Mouse (Mus musculus): ENCODE measurements around the gene Adgrb3. TPM values are rescaled to one million over a fixed set of nuclear protein-coding genes. Genes with fewer than 3 reads are reported as not detected.
"Not testable (repeated sequence)": the region's sequence is repeated elsewhere in the genome, so short reads cannot be mapped to it uniquely, and the experiment has no call there.

Gene Adgrb3
- polyA plus RNA-seq, 1 experiment from 2014 or later: 62.0 TPM

GRCm38 (mm10) chr1:25696771-25697170 is 132.7 kb downstream of the Adgrb3 start:
- WGBS: 67% methylated on average over 3 of the region's 3 CpGs
- H3K4me3 ChIP-seq (replicated peaks; ENCODE audit: low read length): no peak overlapping the region
- no peak overlapping the region for H3K27ac ChIP-seq
- no peak overlapping the region for H3K4me2 ChIP-seq (replicated peaks)
- DNase-seq (ENCODE audit: low spot score) (no peak), ATAC-seq (ENCODE audit: low FRiP score) (no peak)
- H3K9ac ChIP-seq: no peak overlapping the region
- H3K27me3 ChIP-seq (ENCODE audit: control insufficient read depth, insufficient read depth, low read length): no peaks in the 10 kb centered on the region
- no peaks in the 10 kb centered on the region for H3K9me3 ChIP-seq (ENCODE audit: control insufficient read depth, low read length)
- no peaks in the 10 kb centered on the region for H3K36me3 ChIP-seq (replicated peaks; ENCODE audit: control insufficient read depth, insufficient read depth)
- H3K4me1 ChIP-seq (replicated peaks; ENCODE audit: control insufficient read depth, insufficient read depth, low read length): no peaks in the 10 kb centered on the region

- WGBS: 78% methylated on average over 3 of the region's 3 CpGs
- ATAC-seq (ENCODE audit: low FRiP score) (no peak), DNase-seq (ENCODE audit: low spot score) (no peak)
- Histone ChIP-seq H3K9ac (no peak overlapping the region), H3K36me3 (replicated peaks; ENCODE audit: control insufficient read depth, insufficient read depth) (no peaks in the 10 kb centered on the region), H3K4me2 (replicated peaks) (no peak overlapping the region), H3K27ac (no peak overlapping the region), H3K4me3 (replicated peaks; ENCODE audit: low read length) (no peak overlapping the region), H3K9me3 (ENCODE audit: control insufficient read depth, low read length) (no peaks in the 10 kb centered on the region), H3K4me1 (replicated peaks; ENCODE audit: control insufficient read depth, insufficient read depth, low read length) (no peaks in the 10 kb centered on the region), H3K27me3 (ENCODE audit: control insufficient read depth, insufficient read depth, low read length) (no peaks in the 10 kb centered on the region)
Measured at GRCm38 (mm10) chr1:25682118-25682517, 147.4 kb downstream of the Adgrb3 start.

GRCm38 (mm10) chr1:25679656-25680055 is 149.9 kb downstream of the Adgrb3 start:
- no peak overlapping the region for H3K9ac ChIP-seq
- H3K36me3 ChIP-seq (replicated peaks; ENCODE audit: control insufficient read depth, insufficient read depth): no peaks in the 10 kb centered on the region
- ATAC-seq (ENCODE audit: low FRiP score) (no peak), DNase-seq (ENCODE audit: low spot score) (no peak)
- H3K4me2 ChIP-seq (replicated peaks): no peak overlapping the region
- H3K27me3 ChIP-seq (ENCODE audit: control insufficient read depth, insufficient read depth, low read length): no peaks in the 10 kb centered on the region
- H3K4me1 ChIP-seq (replicated peaks; ENCODE audit: control insufficient read depth, insufficient read depth, low read length): no peaks in the 10 kb centered on the region
- whole genome bisulfite sequencing: 67% methylated on average over 2 of the region's 2 CpGs
- H3K27ac ChIP-seq: no peak overlapping the region
- H3K9me3 ChIP-seq (ENCODE audit: control insufficient read depth, low read length): no peaks in the 10 kb centered on the region
- no peak overlapping the region for H3K4me3 ChIP-seq (replicated peaks; ENCODE audit: low read length)

- Histone ChIP-seq H3K27me3 (ENCODE audit: control insufficient read depth, insufficient read depth, low read length) (no peaks in the 10 kb centered on the region), H3K9ac (no peak overlapping the region), H3K27ac (no peak overlapping the region), H3K4me1 (replicated peaks; ENCODE audit: control insufficient read depth, insufficient read depth, low read length) (no peaks in the 10 kb centered on the region), H3K4me2 (replicated peaks) (no peak overlapping the region), H3K4me3 (replicated peaks; ENCODE audit: low read length) (no peak overlapping the region), H3K36me3 (replicated peaks; ENCODE audit: control insufficient read depth, insufficient read depth) (no peaks in the 10 kb centered on the region), H3K9me3 (ENCODE audit: control insufficient read depth, low read length) (no peaks in the 10 kb centered on the region)
- WGBS: 85% methylated on average over 1 of the region's 1 CpGs
- ATAC-seq (ENCODE audit: low FRiP score) (0 out of 2 replicates have a peak, but pooled peaks have one; percentile 59), DNase-seq (ENCODE audit: low spot score) (no peak)
Measured at GRCm38 (mm10) chr1:25652717-25653116, 176.8 kb downstream of the Adgrb3 start.

- Histone ChIP-seq H3K4me2 (replicated peaks) (no peak overlapping the region), H3K4me1 (replicated peaks; ENCODE audit: control insufficient read depth, insufficient read depth, low read length) (no peaks in the 10 kb centered on the region), H3K36me3 (replicated peaks; ENCODE audit: control insufficient read depth, insufficient read depth) (no peaks in the 10 kb centered on the region), H3K27me3 (ENCODE audit: control insufficient read depth, insufficient read depth, low read length) (no peaks in the 10 kb centered on the region), H3K9ac (no peak overlapping the region), H3K9me3 (ENCODE audit: control insufficient read depth, low read length) (no peaks in the 10 kb centered on the region), H3K4me3 (replicated peaks; ENCODE audit: low read length) (no peak overlapping the region), H3K27ac (no peak overlapping the region)
- DNase-seq (ENCODE audit: low spot score) (no peak), ATAC-seq (ENCODE audit: low FRiP score) (no peak)
- 85% methylated on average over 5 of the region's 5 CpGs for WGBS
Measured at GRCm38 (mm10) chr1:25644256-25644655, 185.3 kb downstream of the Adgrb3 start.

- H3K36me3 ChIP-seq (replicated peaks; ENCODE audit: control insufficient read depth, insufficient read depth): no peaks in the 10 kb centered on the region
- H3K4me1 ChIP-seq (replicated peaks; ENCODE audit: control insufficient read depth, insufficient read depth, low read length): no peaks in the 10 kb centered on the region
- ATAC-seq (ENCODE audit: low FRiP score): no peak
- H3K27ac ChIP-seq: no peak overlapping the region
- H3K9ac ChIP-seq: no peak overlapping the region
- H3K9me3 ChIP-seq (ENCODE audit: control insufficient read depth, low read length): no peaks in the 10 kb centered on the region
- 66% methylated on average over 4 of the region's 4 CpGs for WGBS
- no peak overlapping the region for H3K4me2 ChIP-seq (replicated peaks)
- no peaks in the 10 kb centered on the region for H3K27me3 ChIP-seq (ENCODE audit: control insufficient read depth, insufficient read depth, low read length)
- H3K4me3 ChIP-seq (replicated peaks; ENCODE audit: low read length): no peak overlapping the region
- no peak for DNase-seq (ENCODE audit: low spot score)
Measured at GRCm38 (mm10) chr1:25621458-25621857, 208.0 kb downstream of the Adgrb3 start.

GRCm38 (mm10) chr1:25616954-25617353 is 212.6 kb downstream of the Adgrb3 start:
- ATAC-seq (ENCODE audit: low FRiP score) (no peak), DNase-seq (ENCODE audit: low spot score) (peak; percentile 63)
- Histone ChIP-seq H3K4me3 (replicated peaks; ENCODE audit: low read length) (no peak overlapping the region), H3K27me3 (ENCODE audit: control insufficient read depth, insufficient read depth, low read length) (no peaks in the 10 kb centered on the region), H3K36me3 (replicated peaks; ENCODE audit: control insufficient read depth, insufficient read depth) (no peaks in the 10 kb centered on the region), H3K4me1 (replicated peaks; ENCODE audit: control insufficient read depth, insufficient read depth, low read length) (no peaks in the 10 kb centered on the region), H3K4me2 (replicated peaks) (no peak overlapping the region), H3K9ac (no peak overlapping the region), H3K9me3 (ENCODE audit: control insufficient read depth, low read length) (no peaks in the 10 kb centered on the region), H3K27ac (no peak overlapping the region)

GRCm38 (mm10) chr1:25610776-25611175 is 218.7 kb downstream of the Adgrb3 start:
- H3K9me3 ChIP-seq (ENCODE audit: control insufficient read depth, low read length); H3K27ac ChIP-seq: not testable (repeated sequence)

GRCm38 (mm10) chr1:25598941-25599340 is 230.6 kb downstream of the Adgrb3 start:
- DNase-seq (ENCODE audit: low spot score) (no peak), ATAC-seq (ENCODE audit: low FRiP score) (no peak)
- H3K9ac ChIP-seq: no peak overlapping the region
- no peaks in the 10 kb centered on the region for H3K27me3 ChIP-seq (ENCODE audit: control insufficient read depth, insufficient read depth, low read length)
- H3K4me2 ChIP-seq (replicated peaks): no peak overlapping the region
- no peaks in the 10 kb centered on the region for H3K4me1 ChIP-seq (replicated peaks; ENCODE audit: control insufficient read depth, insufficient read depth, low read length)
- H3K9me3 ChIP-seq (ENCODE audit: control insufficient read depth, low read length): 0 out of 2 replicates have a peak, but pooled peaks cover 2% of the 10 kb centered on the region
- WGBS: 94% methylated on average over 5 of the region's 5 CpGs
- H3K27ac ChIP-seq: no peak overlapping the region
- no peak overlapping the region for H3K4me3 ChIP-seq (replicated peaks; ENCODE audit: low read length)
- H3K36me3 ChIP-seq (replicated peaks; ENCODE audit: control insufficient read depth, insufficient read depth): no peaks in the 10 kb centered on the region

More at GRCm38 (mm10) chr1:25610776-25611175, 218.7 kb downstream of the Adgrb3 start:
- H3K9ac ChIP-seq; H3K36me3 ChIP-seq (replicated peaks; ENCODE audit: control insufficient read depth, insufficient read depth); DNase-seq (ENCODE audit: low spot score); ATAC-seq (ENCODE audit: low FRiP score); H3K4me1 ChIP-seq (replicated peaks; ENCODE audit: control insufficient read depth, insufficient read depth, low read length); H3K27me3 ChIP-seq (ENCODE audit: control insufficient read depth, insufficient read depth, low read length); H3K4me3 ChIP-seq (replicated peaks; ENCODE audit: low read length); H3K4me2 ChIP-seq (replicated peaks): not testable (repeated sequence)

- Histone ChIP-seq H3K36me3 (replicated peaks; ENCODE audit: control insufficient read depth, insufficient read depth) (no peaks in the 10 kb centered on the region), H3K4me2 (replicated peaks) (no peak overlapping the region), H3K9me3 (ENCODE audit: control insufficient read depth, low read length) (no peaks in the 10 kb centered on the region), H3K4me3 (replicated peaks; ENCODE audit: low read length) (no peak overlapping the region), H3K27me3 (ENCODE audit: control insufficient read depth, insufficient read depth, low read length) (no peaks in the 10 kb centered on the region), H3K4me1 (replicated peaks; ENCODE audit: control insufficient read depth, insufficient read depth, low read length) (no peaks in the 10 kb centered on the region), H3K9ac (no peak overlapping the region), H3K27ac (no peak overlapping the region)
- WGBS: 59% methylated on average over 2 of the region's 2 CpGs
- ATAC-seq (ENCODE audit: low FRiP score) (no peak), DNase-seq (ENCODE audit: low spot score) (no peak)
Measured at GRCm38 (mm10) chr1:25588568-25589118, 240.9 kb downstream of the Adgrb3 start.
